Mouse (Mus musculus) liver, postnatal 0 days (tissue): Measurements from ENCODE around the gene Slc9a5.

Source experiments
- CTCF ChIP-seq: sonication (generic); IDR thresholded peaks from 2 replicates; pipeline ENCODE4 v1.5.1; 2016; ENCODE audit warnings: antibody characterized with exemption, low read depth
- EP300 ChIP-seq: IDR thresholded peaks from 2 replicates; pipeline ENCODE4 v1.6.1; 2016; ENCODE audit warnings: antibody characterized with exemption, low read depth, mild to moderate bottlenecking

GRCm38 (mm10) chr8:105361751-105362702 is 13.4 kb downstream of the Slc9a5 start:
- TF ChIP-seq CTCF (no peak), EP300 (no peak)
